Mouse (Mus musculus) bone marrow macrophage, adult 2 months (primary cell): ENCODE measurements around the gene Tuft1. TPM values are rescaled to one million over a fixed set of nuclear protein-coding genes. Genes with fewer than 3 reads are reported as not detected.
"Not testable (repeated sequence)": the region's sequence is repeated elsewhere in the genome, so short reads cannot be mapped to it uniquely, and the experiment has no call there.

Source experiments
- H3K27ac ChIP-seq: 2 replicates; pipeline ENCODE4 v1.5.1; 2012; ENCODE audit warnings: low read depth, low read length; ENCODE audit not compliant: insufficient read depth
- H3K4me1 ChIP-seq: 2 replicates; pipeline ENCODE4 v1.6.1; 2012; ENCODE audit warnings: low read length; ENCODE audit not compliant: control insufficient read depth, insufficient read depth
- H3K4me3 ChIP-seq: 2 replicates; pipeline ENCODE4 v1.5.1; 2012; ENCODE audit warnings: mild to moderate bottlenecking, low read length, moderate library complexity; ENCODE audit not compliant: insufficient read depth
- CTCF ChIP-seq: IDR thresholded peaks from 2 replicates; pipeline ENCODE4 v1.5.1; 2012; ENCODE audit warnings: low read depth, mild to moderate bottlenecking, low read length, moderate library complexity
- POLR2A ChIP-seq: IDR thresholded peaks from 2 replicates; pipeline ENCODE4 v1.6.1; 2012; ENCODE audit warnings: mild to moderate bottlenecking, low read depth, low read length, borderline replicate concordance
- polyA plus RNA-seq: library from polyadenylated mRNA; stranded (reverse); fragments of >200 nt; gene quantifications from 2 replicates; pipeline ENCODE4 v1.2.4, GENCODE M21; 2012; ENCODE audit not compliant: missing spikeins, insufficient read depth, insufficient read length

Gene Tuft1
- polyA plus RNA-seq, 1 experiment: 6.2 TPM

GRCm38 (mm10) chr3:94683646-94684045 lies 25.0 kb upstream of the Tuft1 start:
- Histone ChIP-seq H3K4me3 (no peak overlapping the region), H3K27ac (no peak overlapping the region), H3K4me1 (no peaks in the 10 kb centered on the region; the same call in 1 of the 2 replicates)
- TF ChIP-seq CTCF: no peak
- TF ChIP-seq POLR2A: no peak

- 0 out of 2 replicates have a peak overlapping the region, but pooled peaks have one; percentile 13 for H3K27ac ChIP-seq
- TF ChIP-seq CTCF: no peak
- TF ChIP-seq POLR2A: no peak
- H3K4me1 ChIP-seq: no peaks in the 10 kb centered on the region; the same call in 1 of the 2 replicates
- no peak overlapping the region for H3K4me3 ChIP-seq
Observed at GRCm38 (mm10) chr3:94680783-94681182, 22.1 kb upstream of the Tuft1 start.

GRCm38 (mm10) chr3:94680032-94680431 lies 21.4 kb upstream of the Tuft1 start:
- not testable (repeated sequence) for H3K4me3 ChIP-seq, H3K4me1 ChIP-seq, H3K27ac ChIP-seq

GRCm38 (mm10) chr3:94679351-94679841 lies 20.7 kb upstream of the Tuft1 start:
- TF ChIP-seq CTCF (no peak), POLR2A (no peak)

GRCm38 (mm10) chr3:94675101-94675500 lies 16.4 kb upstream of the Tuft1 start:
- not testable (repeated sequence) for H3K4me3 ChIP-seq, H3K4me1 ChIP-seq, H3K27ac ChIP-seq

More at GRCm38 (mm10) chr3:94679351-94679841, 20.7 kb upstream of the Tuft1 start:
- no peak overlapping the region for H3K27ac ChIP-seq
- H3K4me1 ChIP-seq: no peaks in the 10 kb centered on the region; the same call in 1 of the 2 replicates
- H3K4me3 ChIP-seq: no peak overlapping the region

- H3K4me1 ChIP-seq, H3K4me3 ChIP-seq, H3K27ac ChIP-seq: not testable (repeated sequence)
Observed at GRCm38 (mm10) chr3:94665896-94666295, 7.2 kb upstream of the Tuft1 start.

GRCm38 (mm10) chr3:94665060-94665802 lies 6.6 kb upstream of the Tuft1 start:
- not testable (repeated sequence) for H3K4me1 ChIP-seq, H3K4me3 ChIP-seq, H3K27ac ChIP-seq

GRCm38 (mm10) chr3:94660841-94661240 lies 2.2 kb upstream of the Tuft1 start:
- H3K4me3 ChIP-seq, H3K27ac ChIP-seq, H3K4me1 ChIP-seq: not testable (repeated sequence)

GRCm38 (mm10) chr3:94659142-94659748 lies 573 bp upstream of the Tuft1 start:
- H3K4me1 ChIP-seq, H3K27ac ChIP-seq: not testable (repeated sequence)
- H3K4me3 ChIP-seq: peak overlapping the region; percentile 13

- not testable (repeated sequence) for H3K27ac ChIP-seq, H3K4me1 ChIP-seq
- peak overlapping the region; percentile 68 for H3K4me3 ChIP-seq
Observed at GRCm38 (mm10) chr3:94657852-94658739, 576 bp downstream of the Tuft1 start.

GRCm38 (mm10) chr3:94653967-94654366 lies 4.7 kb downstream of the Tuft1 start:
- not testable (repeated sequence) for H3K4me3 ChIP-seq, H3K27ac ChIP-seq
- peaks cover 11% of the 10 kb centered on the region for H3K4me1 ChIP-seq
